Mouse (Mus musculus) neural tube, embryonic 11.5 days (tissue): Measurements from ENCODE around the gene Prrt2. TPM values are rescaled to one million over a fixed set of nuclear protein-coding genes. Genes with fewer than 3 reads are reported as not detected.
A peak's percentile ranks its signal among the peaks of the same experiment; 100 is the strongest.

Source experiments
- ATAC-seq: fragments of 200-750 bp; cut with Nextera tagmentation; 2 replicates; pipeline ENCODE4 v1.8.0; 2017; ENCODE audit warnings: moderate number of reproducible peaks, mild to moderate bottlenecking, moderate TSS enrichment, moderate library complexity; ENCODE audit not compliant: insufficient read depth, low FRiP score, low TSS enrichment
- DNase-seq: peaks from one replicate; pipeline ENCODE4 v3.0.0-alpha.2; 2015; ENCODE audit warnings: low spot score
- H3K27ac ChIP-seq: fragments of 300-500 bp; sonication (generic); 2 replicates; pipeline ENCODE4 v1.5.1; 2014; ENCODE audit warnings: low read depth, mild to moderate bottlenecking, low read length
- H3K27me3 ChIP-seq: fragments of 300-500 bp; sonication (generic); 2 replicates; pipeline ENCODE4 v1.6.1; 2014; ENCODE audit warnings: mild to moderate bottlenecking, low read length, mixed read lengths; ENCODE audit not compliant: control insufficient read depth, insufficient read depth
- H3K36me3 ChIP-seq: fragments of 300-500 bp; sonication (generic); 2 replicates; pipeline ENCODE4 v1.6.1; 2014; ENCODE audit warnings: mild to moderate bottlenecking, low read length, moderate library complexity, mixed read lengths; ENCODE audit not compliant: control insufficient read depth, insufficient read depth
- H3K4me1 ChIP-seq: fragments of 300-500 bp; sonication (generic); 2 replicates; pipeline ENCODE4 v1.6.1; 2014; ENCODE audit warnings: low read length, mixed read lengths; ENCODE audit not compliant: control insufficient read depth, insufficient read depth
- H3K4me2 ChIP-seq: fragments of 300-500 bp; sonication (generic); 2 replicates; pipeline ENCODE4 v1.6.1; 2014; ENCODE audit warnings: low read depth, mild to moderate bottlenecking, moderate library complexity
- H3K4me3 ChIP-seq: fragments of 300-500 bp; sonication (generic); 2 replicates; pipeline ENCODE4 v1.5.1; 2014; ENCODE audit warnings: low read depth, low read length
- H3K9ac ChIP-seq: fragments of 300-500 bp; sonication (generic); 2 replicates; pipeline ENCODE4 v1.6.1; 2014; ENCODE audit warnings: mild to moderate bottlenecking, low read length
- H3K9me3 ChIP-seq: fragments of 300-500 bp; sonication (generic); 2 replicates; pipeline ENCODE4 v1.6.1; 2016; ENCODE audit warnings: low read length; ENCODE audit not compliant: control insufficient read depth
- WGBS: fragments of 180-500 bp; shearing (Covaris S2); extraction: QIAGEN DNeasy Blood & Tissue Kit; methylation state at CpG from one replicate; pipeline ENCODE4 v1.1.7; 2014; 5-methylcytosine and 5-hydroxymethylcytosine counted together
- microRNA-seq: library from miRNA; unstranded; fragments of <30 nt; microRNA quantifications from one replicate; pipeline ENCODE4, GENCODE M21; 2016
- polyA plus RNA-seq: library from polyadenylated mRNA; unstranded; fragments of >200 nt; fragmentation: Nextera tagmentation; extraction: Ambion mirVana; gene quantifications from 2 replicates; pipeline ENCODE4 v1.2.1, GENCODE M21; 2014

Prrt2 gene
- polyA plus RNA-seq, 1 experiment from 2014 or later, result 6.9 TPM

DNA sequence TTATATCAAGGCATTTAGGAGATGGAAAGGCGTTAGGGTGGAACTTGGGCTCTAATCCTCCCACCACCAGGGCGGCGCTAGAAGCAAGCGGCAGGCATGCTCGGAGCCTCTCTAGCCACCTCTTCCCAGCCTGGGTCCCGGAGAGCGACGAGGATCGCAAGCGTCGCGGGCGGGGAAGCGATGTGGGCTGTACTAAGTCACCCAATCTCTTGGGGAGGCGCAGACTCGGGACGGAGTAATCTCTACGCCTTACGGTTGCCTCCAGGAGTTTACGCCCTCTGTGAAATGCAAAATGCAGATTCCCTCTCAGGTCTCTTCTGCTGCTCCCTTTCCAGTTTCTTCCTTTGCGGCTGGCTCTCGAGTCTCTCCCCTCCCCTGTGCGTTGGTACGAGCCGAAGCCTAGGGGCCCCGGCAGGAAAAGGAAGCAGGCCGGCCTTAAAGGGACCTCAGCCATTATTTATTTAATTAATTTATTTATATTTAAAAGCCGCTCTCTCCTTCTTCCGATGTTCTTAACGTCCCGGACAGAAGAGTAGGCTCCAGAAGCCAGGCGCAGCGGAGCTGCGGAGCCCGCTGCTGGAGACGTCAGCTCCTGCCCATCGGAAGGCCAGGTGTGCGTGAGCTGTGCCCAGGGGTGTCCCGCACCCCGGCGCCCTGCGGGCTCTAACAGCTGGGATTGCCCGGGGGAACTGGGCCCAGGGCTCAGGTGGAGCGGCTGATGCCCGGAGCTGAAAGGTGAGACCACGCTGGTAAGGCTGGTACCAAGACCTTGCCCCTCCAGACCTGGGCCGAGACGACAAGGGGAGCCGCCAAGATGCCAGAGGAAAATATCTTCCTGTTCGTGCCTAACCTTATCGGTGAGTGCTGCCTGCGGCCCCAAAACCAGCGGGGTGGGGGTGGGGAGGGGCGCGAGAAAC, 44.8 kb downstream of the Prrt2 start, which contains the start of gene Cdiptos:
Gene Cdiptos, minus strand, starts transcription at position 149 of the 917 bp plus-strand sequence.
- WGBS, result under 1% methylated on average over 55 of the region's 55 CpGs
- DNase-seq (peak; percentile 98), ATAC-seq (peak; percentile 90)
- Histone ChIP-seq H3K27me3 (no peaks in the 10 kb centered on the region), H3K27ac (peak within 1 kb of the TSS; percentile 92), H3K4me2 (peak within 1 kb of the TSS; percentile 89), H3K36me3 (0 out of 2 replicates have a peak, but pooled peaks cover 6% of the 10 kb centered on the region), H3K9ac (peak within 1 kb of the TSS; percentile 96), H3K4me3 (peak within 1 kb of the TSS; percentile 94), H3K4me1 (peaks cover 6% of the 10 kb centered on the region; the same call in 1 of the 2 replicates), H3K9me3 (no peaks in the 10 kb centered on the region)

DNA sequence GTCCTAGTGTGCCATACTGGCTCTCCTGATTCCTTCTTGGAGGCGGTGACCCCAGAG, 45.3 kb downstream of the Prrt2 start, which contains the start of gene Cdipt:
Gene Cdipt, plus strand, starts transcription at position 22 of the 57 bp plus-strand sequence.
- peak within 1 kb of the TSS; percentile 92 for H3K27ac ChIP-seq
- no peaks in the 10 kb centered on the region for H3K9me3 ChIP-seq
- H3K9ac ChIP-seq, result peak within 1 kb of the TSS; percentile 96
- H3K36me3 ChIP-seq, result 0 out of 2 replicates have a peak, but pooled peaks cover 6% of the 10 kb centered on the region
- peaks cover 6% of the 10 kb centered on the region; the same call in 1 of the 2 replicates for H3K4me1 ChIP-seq
- no peaks in the 10 kb centered on the region for H3K27me3 ChIP-seq
- DNase-seq (no peak), ATAC-seq (no peak)
- peak within 1 kb of the TSS; percentile 94 for H3K4me3 ChIP-seq
- WGBS, result 0% methylated on average over 1 of the region's 1 CpGs
- H3K4me2 ChIP-seq, result peak within 1 kb of the TSS; percentile 89

DNA sequence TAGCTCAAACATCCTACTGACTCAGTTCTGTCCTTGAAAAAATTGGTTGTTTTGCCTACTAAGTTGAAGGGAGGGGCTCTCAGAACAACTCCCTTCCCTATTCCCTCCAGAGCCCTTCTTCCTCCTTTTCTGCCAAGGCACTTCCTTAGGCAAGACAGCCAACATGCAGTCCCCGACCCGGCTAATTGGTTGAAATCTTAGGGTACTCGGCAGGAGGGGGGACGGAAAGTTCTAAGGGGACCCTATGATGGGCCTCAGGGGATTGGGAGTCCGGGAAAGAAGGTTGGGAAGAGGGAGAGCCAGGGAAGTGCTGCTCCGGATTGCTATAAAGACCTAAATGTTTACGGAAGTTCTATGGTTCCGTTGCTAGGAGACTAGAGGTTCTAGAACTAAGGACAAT, 45.5 kb downstream of the Prrt2 start:
- WGBS, result 17% methylated on average over 8 of the region's 8 CpGs
- Histone ChIP-seq H3K27ac (no peak overlapping the region), H3K4me2 (peak overlapping the region; percentile 89), H3K36me3 (0 out of 2 replicates have a peak, but pooled peaks cover 6% of the 10 kb centered on the region), H3K4me3 (peak overlapping the region; percentile 94), H3K9ac (peak overlapping the region; percentile 96; the same call in 1 of the 2 replicates), H3K9me3 (no peaks in the 10 kb centered on the region), H3K27me3 (no peaks in the 10 kb centered on the region), H3K4me1 (peaks cover 6% of the 10 kb centered on the region; the same call in 1 of the 2 replicates)
- ATAC-seq (0 out of 2 replicates have a peak, but pooled peaks have one; percentile 25), DNase-seq (no peak)

Small RNA genes within 50 kb of the gene (microRNA-seq; reads per million reads assigned to microRNA genes)
- not detected for gene Gm44343

Other genes with a start within 250 kb of the Prrt2 start
- 115 and 121 TPM in 2 replicates for gene Ypel3, start 244.3 kb downstream of the Prrt2 start, polyA plus RNA-seq
- 0.38 and 0.64 TPM in 2 replicates for gene Tbx6, start 239.7 kb downstream of the Prrt2 start, polyA plus RNA-seq
- gene Ppp4c, start 228.7 kb downstream of the Prrt2 start, polyA plus RNA-seq, result 318 and 344 TPM in 2 replicates
- gene Fam57b, start 223.5 kb downstream of the Prrt2 start, polyA plus RNA-seq, result 14.3 and 14.4 TPM in 2 replicates
- gene 4930451I11Rik, start 189.6 kb downstream of the Prrt2 start, polyA plus RNA-seq, result not detected in 2 replicates
- gene Doc2a, start 173.8 kb downstream of the Prrt2 start, polyA plus RNA-seq, result 4.4 and 5.6 TPM in 2 replicates
- 21.0 and 23.4 TPM in 2 replicates for gene Hirip3, start 159.2 kb downstream of the Prrt2 start, polyA plus RNA-seq
- 91.8 and 96.3 TPM in 2 replicates for gene Ino80e, start 158.8 kb downstream of the Prrt2 start, polyA plus RNA-seq
- gene Taok2, start 136.5 kb downstream of the Prrt2 start, polyA plus RNA-seq, result 33.2 and 34.0 TPM in 2 replicates
- gene Tmem219, start 98.3 kb downstream of the Prrt2 start, polyA plus RNA-seq, result 19.7 and 20.0 TPM in 2 replicates
- 33.4 and 35.6 TPM in 2 replicates for gene Kctd13, start 92.3 kb downstream of the Prrt2 start, polyA plus RNA-seq
- gene Asphd1, start 71.6 kb downstream of the Prrt2 start, polyA plus RNA-seq, result 0.82 and 0.87 TPM in 2 replicates
- 10.0 and 13.5 TPM in 2 replicates for gene Sez6l2, start 70.6 kb downstream of the Prrt2 start, polyA plus RNA-seq
- 79.1 and 80.3 TPM in 2 replicates for gene Cdipt, start 45.3 kb downstream of the Prrt2 start, polyA plus RNA-seq
- 0.47 and 1.1 TPM in 2 replicates for gene Cdiptos, start 45.1 kb downstream of the Prrt2 start, polyA plus RNA-seq
- gene Mvp, start 6.6 kb downstream of the Prrt2 start, polyA plus RNA-seq, result 3.0 and 4.2 TPM in 2 replicates
- gene Pagr1b, start 4.7 kb downstream of the Prrt2 start, polyA plus RNA-seq, result 1.1 TPM in 1 of 2 replicates, not detected in the other
- gene Pagr1a, start 3.9 kb downstream of the Prrt2 start, polyA plus RNA-seq, result 99.6 and 105 TPM in 2 replicates
- gene Gm42742, start 114 bp downstream of the Prrt2 start, polyA plus RNA-seq, result 14.3 and 19.4 TPM in 2 replicates
- 90.8 and 94.5 TPM in 2 replicates for gene Maz, start 5.8 kb upstream of the Prrt2 start, polyA plus RNA-seq
- gene Kif22, start 21.3 kb upstream of the Prrt2 start, polyA plus RNA-seq, result 156 and 168 TPM in 2 replicates
- not detected in 2 replicates for gene Zg16, start 66.1 kb upstream of the Prrt2 start, polyA plus RNA-seq
- 1.0 and 1.1 TPM in 2 replicates for gene AI467606, start 70.1 kb upstream of the Prrt2 start, polyA plus RNA-seq
- gene Qprt, start 101.0 kb upstream of the Prrt2 start, polyA plus RNA-seq, result 1.8 and 2.0 TPM in 2 replicates
- 0.27 TPM in 1 of 2 replicates, not detected in the other for gene Spn, start 116.6 kb upstream of the Prrt2 start, polyA plus RNA-seq
- 91.6 and 92.0 TPM in 2 replicates for gene Cd2bp2, start 174.8 kb upstream of the Prrt2 start, polyA plus RNA-seq
- 23.9 and 28.8 TPM in 2 replicates for gene Tbc1d10b, start 187.3 kb upstream of the Prrt2 start, polyA plus RNA-seq
- gene Mylpf, start 187.7 kb upstream of the Prrt2 start, polyA plus RNA-seq, result 87.1 and 113 TPM in 2 replicates
- gene Zfp553, start 211.8 kb upstream of the Prrt2 start, polyA plus RNA-seq, result 28.7 and 31.4 TPM in 2 replicates
- gene Sept1, start 211.9 kb upstream of the Prrt2 start, polyA plus RNA-seq, result 19.6 and 22.0 TPM in 2 replicates
- gene Zfp771, start 223.1 kb upstream of the Prrt2 start, polyA plus RNA-seq, result 53.2 and 54.5 TPM in 2 replicates
- gene Dctpp1, start 239.5 kb upstream of the Prrt2 start, polyA plus RNA-seq, result 205 and 228 TPM in 2 replicates